Mouse (Mus musculus) MEL-GATA-1-ER (cell line): ENCODE data around the gene Trmu.
A peak's percentile ranks its signal among the peaks of the same experiment; 100 is the strongest.
"Not testable (repeated sequence)": the region's sequence is repeated elsewhere in the genome, so short reads cannot be mapped to it uniquely, and the experiment has no call there.

ENCODE experiments used
- DNase-seq: peaks from one replicate; pipeline ENCODE4 v3.0.0-alpha.2; 2012; ENCODE audit warnings: low read depth; ENCODE audit errors: extremely low read depth

Trmu gene

GRCm38 (mm10) chr15:85878848-85879497 is at the start of gene Trmu:
TSS of gene Trmu (plus strand) at chr15:85879312.
- peak; percentile 69 for DNase-seq

- no peak for DNase-seq
These were observed 49.6 kb upstream of the Trmu start for GRCm38 (mm10) chr15:85829470-85829869.

GRCm38 (mm10) chr15:85831954-85832590 is 47.0 kb upstream of the Trmu start, which contains the start of gene Ttc38:
TSS of gene Ttc38 (plus strand) at chr15:85832306.
- peak; percentile 54 for DNase-seq

- DNase-seq = no peak
These were observed 46.5 kb upstream of the Trmu start for GRCm38 (mm10) chr15:85832599-85832998.

- DNase-seq = no peak
These were observed 43.8 kb upstream of the Trmu start for GRCm38 (mm10) chr15:85835335-85835734.

GRCm38 (mm10) chr15:85836887-85837286 is 42.2 kb upstream of the Trmu start:
- DNase-seq = no peak

- DNase-seq = no peak
These were observed 38.1 kb upstream of the Trmu start for GRCm38 (mm10) chr15:85840983-85841382.

GRCm38 (mm10) chr15:85841796-85842360 is 37.2 kb upstream of the Trmu start:
- no peak for DNase-seq

- DNase-seq = no peak
These were observed 34.0 kb upstream of the Trmu start for GRCm38 (mm10) chr15:85845071-85845470.

- no peak for DNase-seq
These were observed 27.3 kb upstream of the Trmu start for GRCm38 (mm10) chr15:85851656-85852392.

GRCm38 (mm10) chr15:85858980-85859489 is 20.1 kb upstream of the Trmu start:
- DNase-seq = no peak

- peak; percentile 98 for DNase-seq
These were observed 19.6 kb upstream of the Trmu start, which contains the start of gene Gtse1 for GRCm38 (mm10) chr15:85859490-85860031. TSS of gene Gtse1 (plus strand) at chr15:85859745.

GRCm38 (mm10) chr15:85865913-85866312 is 13.2 kb upstream of the Trmu start:
- not testable (repeated sequence) for DNase-seq

GRCm38 (mm10) chr15:85867696-85868095 is 11.4 kb upstream of the Trmu start:
- DNase-seq = peak; percentile 36

- DNase-seq = no peak
These were observed 1.8 kb upstream of the Trmu start for GRCm38 (mm10) chr15:85877336-85877735.

GRCm38 (mm10) chr15:85879498-85879895 is 385 bp downstream of the Trmu start:
- no peak for DNase-seq

- no peak for DNase-seq
These were observed 6.5 kb downstream of the Trmu start for GRCm38 (mm10) chr15:85885606-85886005.

GRCm38 (mm10) chr15:85889235-85889634 is 10.1 kb downstream of the Trmu start:
- no peak for DNase-seq

GRCm38 (mm10) chr15:85891971-85892370 is 12.9 kb downstream of the Trmu start:
- no peak for DNase-seq

GRCm38 (mm10) chr15:85892498-85893118 is 13.5 kb downstream of the Trmu start:
- DNase-seq = no peak

GRCm38 (mm10) chr15:85893871-85894270 is 14.8 kb downstream of the Trmu start:
- no peak for DNase-seq
